Mouse (Mus musculus) thymus, adult 2 months (tissue): ENCODE measurements around the gene Pde3b. TPM values are rescaled to one million over a fixed set of nuclear protein-coding genes. Genes with fewer than 3 reads are reported as not detected.

Experiments used
- DNase-seq: peaks from one replicate; pipeline ENCODE4 v3.0.0; 2021
- H3K27ac ChIP-seq: fragments of 200-500 bp; 2 replicates; pipeline ENCODE4 v1.5.1; 2012; ENCODE audit warnings: low read length, control low read depth; ENCODE audit not compliant: control insufficient read depth, insufficient read depth
- H3K27me3 ChIP-seq: fragments of 200-500 bp; 2 replicates; pipeline ENCODE4 v1.6.1; 2012; ENCODE audit warnings: mild to moderate bottlenecking, low read length, moderate library complexity, mixed read lengths; ENCODE audit not compliant: control insufficient read depth, insufficient read depth
- H3K36me3 ChIP-seq: fragments of 200-500 bp; 2 replicates; pipeline ENCODE4 v1.6.1; 2012; ENCODE audit warnings: mild to moderate bottlenecking, low read length, moderate library complexity; ENCODE audit not compliant: control insufficient read depth, insufficient read depth
- H3K4me1 ChIP-seq: fragments of 200-500 bp; replicated peaks from 2 replicates; pipeline ENCODE4 v1.6.1; 2012; ENCODE audit warnings: low read length; ENCODE audit not compliant: control insufficient read depth, insufficient read depth
- H3K4me3 ChIP-seq: fragments of 200-500 bp; 2 replicates; pipeline ENCODE4 v1.5.1; 2012; ENCODE audit warnings: mild to moderate bottlenecking, low read length, control low read depth, moderate library complexity; ENCODE audit not compliant: control insufficient read depth, insufficient read depth
- CTCF ChIP-seq: fragments of 200-500 bp; IDR thresholded peaks from 2 replicates; pipeline ENCODE4 v1.5.1; 2012; ENCODE audit warnings: mild to moderate bottlenecking, control low read depth, low read length, moderate library complexity, borderline replicate concordance; ENCODE audit not compliant: control insufficient read depth, poor library complexity, insufficient read depth; ENCODE audit errors: extremely low read depth
- POLR2A ChIP-seq: fragments of 200-500 bp; IDR thresholded peaks from 2 replicates; pipeline ENCODE4 v1.6.1; 2012; ENCODE audit warnings: mild to moderate bottlenecking, low read length, control low read depth, moderate library complexity; ENCODE audit not compliant: control insufficient read depth, poor library complexity, insufficient read depth; ENCODE audit errors: extremely low read depth
- WGBS: fragments of 180-500 bp; shearing (Covaris S2); methylation state at CpG from one replicate; pipeline ENCODE4 v1.1.7; 2018; 5-methylcytosine and 5-hydroxymethylcytosine counted together
- polyA plus RNA-seq: library from polyadenylated mRNA; depleted of rRNA; stranded (reverse); fragments of >200 nt; gene quantifications from 2 replicates; pipeline ENCODE4 v1.2.3, GENCODE M21; 2012

The Pde3b gene
- polyA plus RNA-seq, 1 experiment = 12.0 TPM

DNA sequence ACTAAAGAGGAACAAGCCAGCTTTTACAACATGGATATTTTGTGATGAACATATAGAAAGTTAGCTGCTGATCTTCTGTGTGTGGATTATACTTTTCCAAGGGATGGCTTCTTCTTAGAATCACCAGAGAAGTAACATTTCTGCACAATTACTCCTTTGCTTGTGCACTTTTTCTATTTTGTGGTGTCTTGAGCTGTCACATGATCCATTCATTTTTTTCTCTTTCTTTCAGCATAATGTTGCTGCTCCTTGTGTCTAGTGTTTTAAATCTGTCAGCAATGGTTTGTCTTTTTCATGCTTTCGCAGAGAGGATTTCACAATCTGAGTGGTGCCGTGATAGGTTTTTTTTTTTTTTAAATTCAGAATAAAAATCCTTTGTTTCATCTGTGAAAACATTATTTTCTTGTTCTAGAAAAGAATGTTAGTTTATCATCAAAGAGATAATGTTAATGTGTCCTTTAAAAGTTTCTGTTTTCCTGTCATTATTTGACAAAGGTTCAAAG is 66.4 kb downstream of the Pde3b start:
- H3K27ac ChIP-seq = no peak overlapping the region
- no peaks in the 10 kb centered on the region for H3K27me3 ChIP-seq
- H3K36me3 ChIP-seq = no peaks in the 10 kb centered on the region
- no peak for DNase-seq
- TF ChIP-seq CTCF (no peak), POLR2A (no peak)
- no peak overlapping the region for H3K4me3 ChIP-seq
- peaks cover 4% of the 10 kb centered on the region for H3K4me1 ChIP-seq
- 72% methylated on average over 2 of the region's 2 CpGs for WGBS

DNA sequence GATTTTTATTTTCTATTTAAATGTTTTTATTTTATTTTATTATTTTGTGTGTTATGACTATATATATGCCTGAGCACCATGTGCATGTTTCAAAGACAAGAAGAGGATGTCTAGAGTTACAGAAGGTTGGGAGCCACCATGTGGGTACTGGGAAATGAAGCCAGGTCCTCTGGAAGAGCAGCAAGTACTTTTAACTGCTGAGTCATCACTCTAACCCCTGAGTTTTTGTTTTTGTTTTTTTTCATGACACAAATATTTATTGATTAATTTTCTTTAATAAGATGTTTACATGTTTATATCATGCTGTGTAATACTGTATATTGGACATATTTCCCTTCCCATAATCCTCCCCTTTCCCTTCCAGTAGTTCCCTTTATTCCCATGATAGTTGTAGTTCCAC is 77.5 kb downstream of the Pde3b start:
- H3K36me3 ChIP-seq = no peaks in the 10 kb centered on the region
- TF ChIP-seq POLR2A (no peak), CTCF (no peak)
- H3K27me3 ChIP-seq = no peaks in the 10 kb centered on the region
- no peaks in the 10 kb centered on the region for H3K4me1 ChIP-seq
- no peak for DNase-seq
- H3K4me3 ChIP-seq = no peak overlapping the region
- H3K27ac ChIP-seq = no peak overlapping the region

DNA sequence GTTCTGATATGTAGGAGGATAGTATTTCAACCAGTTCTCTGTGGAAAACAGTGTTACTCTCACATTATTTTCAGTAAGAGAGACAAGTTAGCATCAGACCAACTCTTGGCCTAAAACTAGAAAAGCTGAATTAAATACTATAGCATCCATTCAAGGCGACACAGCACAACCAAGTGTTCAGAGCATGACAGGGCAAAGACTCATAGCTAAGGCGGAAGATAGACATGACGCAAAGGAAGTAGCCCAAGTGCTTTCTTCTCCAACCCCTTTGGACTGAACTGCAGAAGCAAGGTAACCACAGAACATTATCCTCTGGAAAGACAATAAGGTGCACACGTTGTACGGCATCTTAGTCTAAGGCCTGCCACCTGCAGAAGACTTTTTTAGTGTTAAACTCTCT is 79.0 kb downstream of the Pde3b start:
- no peak overlapping the region for H3K4me3 ChIP-seq
- TF ChIP-seq POLR2A = no peak
- TF ChIP-seq CTCF = no peak
- H3K36me3 ChIP-seq = no peaks in the 10 kb centered on the region
- no peak overlapping the region for H3K27ac ChIP-seq
- peak; percentile 38 for DNase-seq
- no peaks in the 10 kb centered on the region for H3K27me3 ChIP-seq
- H3K4me1 ChIP-seq = no peaks in the 10 kb centered on the region
- WGBS = 55% methylated on average over 5 of the region's 5 CpGs

DNA sequence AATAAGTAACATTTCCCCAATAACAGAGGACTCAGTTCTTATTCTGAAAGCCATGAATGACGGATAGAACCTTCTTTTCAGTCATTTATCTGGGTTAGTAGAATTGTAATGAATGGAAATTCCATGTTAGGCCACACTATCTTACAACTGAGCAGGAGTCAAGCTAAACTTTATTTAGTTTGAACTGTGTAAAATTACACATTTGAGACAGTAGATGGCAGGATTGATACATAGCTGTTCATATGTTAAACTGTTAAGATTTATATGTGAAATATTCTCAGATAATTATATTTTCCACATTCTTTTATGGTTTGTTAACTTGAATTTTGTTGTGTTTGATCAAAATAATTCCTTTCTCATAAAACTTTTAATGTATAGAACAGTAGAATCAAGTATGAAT is 84.2 kb downstream of the Pde3b start:
- no peak for DNase-seq
- H3K4me1 ChIP-seq = no peaks in the 10 kb centered on the region
- H3K36me3 ChIP-seq = no peaks in the 10 kb centered on the region
- no peaks in the 10 kb centered on the region for H3K27me3 ChIP-seq
- TF ChIP-seq CTCF = no peak
- no peak for TF ChIP-seq POLR2A
- no peak overlapping the region for H3K4me3 ChIP-seq
- WGBS = 98% methylated on average over 1 of the region's 1 CpGs
- H3K27ac ChIP-seq = no peak overlapping the region

DNA sequence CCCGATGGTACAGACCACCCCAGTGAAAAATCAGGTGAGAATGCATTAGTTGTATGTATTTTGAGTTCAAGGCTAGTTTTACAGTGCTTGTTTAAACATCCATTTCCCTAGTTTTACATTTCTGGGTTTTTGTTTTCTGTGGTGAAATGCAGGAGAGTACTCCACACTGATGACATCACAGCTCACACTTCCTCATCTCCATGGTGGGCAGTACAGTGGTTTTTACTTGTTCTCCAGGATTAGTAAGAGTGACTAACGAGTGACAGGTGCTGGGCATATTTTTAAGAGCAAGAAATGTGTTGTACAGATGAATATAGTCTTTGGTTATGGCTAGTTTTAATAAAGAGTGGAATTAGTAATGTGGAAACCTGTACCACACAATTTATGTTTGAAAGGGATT is 93.8 kb downstream of the Pde3b start:
- Histone ChIP-seq H3K27me3 (no peaks in the 10 kb centered on the region), H3K27ac (no peak overlapping the region), H3K4me3 (no peak overlapping the region), H3K36me3 (peaks cover 7% of the 10 kb centered on the region), H3K4me1 (no peaks in the 10 kb centered on the region)
- DNase-seq = no peak
- no peak for TF ChIP-seq CTCF
- TF ChIP-seq POLR2A = no peak
- WGBS = 96% methylated on average over 2 of the region's 2 CpGs

DNA sequence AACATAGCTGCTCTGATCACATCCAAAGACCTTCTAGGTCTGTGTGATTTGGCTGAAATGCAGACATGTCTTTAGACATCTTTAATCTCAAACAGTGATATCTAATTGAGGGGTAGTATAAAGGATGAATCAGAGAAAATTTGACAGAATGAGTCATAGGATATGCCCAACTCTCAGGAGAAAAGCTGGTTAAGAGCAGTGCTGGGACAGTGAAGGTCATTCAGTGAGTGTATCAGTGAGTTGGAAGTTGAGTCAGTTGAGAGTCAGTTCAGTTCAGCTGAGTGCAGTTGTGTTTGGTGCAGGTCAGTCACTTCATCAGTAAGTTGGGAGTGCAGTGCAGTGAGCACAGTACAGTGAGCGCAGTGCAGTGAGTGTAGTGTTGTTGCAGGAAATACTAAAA is 105.0 kb downstream of the Pde3b start:
- WGBS = 100% methylated on average over 1 of the region's 1 CpGs
- H3K27me3 ChIP-seq = no peaks in the 10 kb centered on the region
- H3K4me1 ChIP-seq = no peaks in the 10 kb centered on the region
- TF ChIP-seq CTCF = no peak
- TF ChIP-seq POLR2A = no peak
- H3K36me3 ChIP-seq = peaks cover 5% of the 10 kb centered on the region; the same call in 1 of the 2 replicates
- H3K4me3 ChIP-seq = no peak overlapping the region
- DNase-seq = no peak
- H3K27ac ChIP-seq = no peak overlapping the region

DNA sequence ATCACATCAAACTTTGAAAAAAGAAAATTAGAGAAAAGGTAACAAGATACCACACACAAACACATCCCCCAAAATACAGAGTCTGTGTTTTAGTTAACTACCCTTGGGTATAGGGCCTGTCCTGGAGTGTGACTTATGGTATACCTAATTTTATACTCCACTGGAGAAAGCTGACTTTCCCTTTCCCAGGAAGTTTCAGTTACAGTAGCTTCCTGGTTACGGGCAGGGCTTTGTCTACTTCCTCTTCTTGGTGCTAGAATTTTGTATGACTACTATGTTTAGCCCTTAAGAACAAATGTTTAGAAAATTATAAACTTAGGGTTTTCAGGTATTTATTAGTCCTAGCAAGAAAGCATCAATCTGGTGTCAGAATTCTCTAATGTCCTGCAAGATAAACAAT is 111.2 kb downstream of the Pde3b start:
- no peak for DNase-seq
- no peaks in the 10 kb centered on the region; the same call in 1 of the 2 replicates for H3K36me3 ChIP-seq
- TF ChIP-seq POLR2A (no peak), CTCF (no peak)
- no peaks in the 10 kb centered on the region for H3K4me1 ChIP-seq
- H3K27ac ChIP-seq = no peak overlapping the region
- WGBS = 82% methylated on average over 1 of the region's 1 CpGs
- no peak overlapping the region for H3K4me3 ChIP-seq
- H3K27me3 ChIP-seq = no peaks in the 10 kb centered on the region
